Mouse (Mus musculus) central nervous system, embryonic 18 days (tissue): ENCODE measurements around the gene Ccdc27. TPM values are rescaled to one million over a fixed set of nuclear protein-coding genes. Genes with fewer than 3 reads are reported as not detected.

Source experiments
- polyA plus RNA-seq: library from polyadenylated mRNA; depleted of rRNA; stranded (reverse); fragments of >200 nt; gene quantifications from 2 replicates; pipeline ENCODE4 v1.2.3, GENCODE M21; 2012; rRNA removed

Gene Ccdc27
- not detected in 2 replicates for polyA plus RNA-seq

GRCm38 (mm10) chr4:154042577-154042976 lies at the start of gene Ccdc27:
Ccdc27 (minus strand) TSS chr4:154042677.

GRCm38 (mm10) chr4:154025641-154026440 lies 16.6 kb downstream of the Ccdc27 start, which contains the start of gene Smim1:
Smim1 (minus strand) TSS chr4:154026230.

GRCm38 (mm10) chr4:154011646-154012089 lies 30.8 kb downstream of the Ccdc27 start, which contains the start of gene Lrrc47:
Lrrc47 (plus strand) TSS chr4:154011731.

Other genes with a start within 250 kb of the Ccdc27 start
- 36.2 and 38.9 TPM in 2 replicates for gene A430005L14Rik, start 85.4 kb downstream of the Ccdc27 start, polyA plus RNA-seq
- 22.8 and 24.4 TPM in 2 replicates for gene Dffb, start 67.6 kb downstream of the Ccdc27 start, polyA plus RNA-seq
- 15.5 and 15.6 TPM in 2 replicates for gene Cep104, start 67.5 kb downstream of the Ccdc27 start, polyA plus RNA-seq
- gene Lrrc47, start 30.9 kb downstream of the Ccdc27 start, polyA plus RNA-seq: 48.4 and 50.2 TPM in 2 replicates
- 6.2 and 9.0 TPM in 2 replicates for gene Smim1, start 16.4 kb downstream of the Ccdc27 start, polyA plus RNA-seq
- gene Trp73, start 97.5 kb upstream of the Ccdc27 start, polyA plus RNA-seq: 2.1 and 3.0 TPM in 2 replicates
- 46.1 and 46.8 TPM in 2 replicates for gene Wrap73, start 99.7 kb upstream of the Ccdc27 start, polyA plus RNA-seq
- 162 and 169 TPM in 2 replicates for gene Tprgl, start 118.0 kb upstream of the Ccdc27 start, polyA plus RNA-seq
- 13.6 and 14.7 TPM in 2 replicates for gene Megf6, start 128.1 kb upstream of the Ccdc27 start, polyA plus RNA-seq